Mouse (Mus musculus): ENCODE data around the gene Tmod2. TPM values are rescaled to one million over a fixed set of nuclear protein-coding genes. Genes with fewer than 3 reads are reported as not detected.
"Not testable (repeated sequence)": the region's sequence is repeated elsewhere in the genome, so short reads cannot be mapped to it uniquely, and the experiment has no call there.

Tmod2 gene
- 3.6 and 8.0 TPM in 2 replicates for polyA plus RNA-seq (2011; ENCODE audit: insufficient read length, low read depth, missing spikeins)

DNA sequence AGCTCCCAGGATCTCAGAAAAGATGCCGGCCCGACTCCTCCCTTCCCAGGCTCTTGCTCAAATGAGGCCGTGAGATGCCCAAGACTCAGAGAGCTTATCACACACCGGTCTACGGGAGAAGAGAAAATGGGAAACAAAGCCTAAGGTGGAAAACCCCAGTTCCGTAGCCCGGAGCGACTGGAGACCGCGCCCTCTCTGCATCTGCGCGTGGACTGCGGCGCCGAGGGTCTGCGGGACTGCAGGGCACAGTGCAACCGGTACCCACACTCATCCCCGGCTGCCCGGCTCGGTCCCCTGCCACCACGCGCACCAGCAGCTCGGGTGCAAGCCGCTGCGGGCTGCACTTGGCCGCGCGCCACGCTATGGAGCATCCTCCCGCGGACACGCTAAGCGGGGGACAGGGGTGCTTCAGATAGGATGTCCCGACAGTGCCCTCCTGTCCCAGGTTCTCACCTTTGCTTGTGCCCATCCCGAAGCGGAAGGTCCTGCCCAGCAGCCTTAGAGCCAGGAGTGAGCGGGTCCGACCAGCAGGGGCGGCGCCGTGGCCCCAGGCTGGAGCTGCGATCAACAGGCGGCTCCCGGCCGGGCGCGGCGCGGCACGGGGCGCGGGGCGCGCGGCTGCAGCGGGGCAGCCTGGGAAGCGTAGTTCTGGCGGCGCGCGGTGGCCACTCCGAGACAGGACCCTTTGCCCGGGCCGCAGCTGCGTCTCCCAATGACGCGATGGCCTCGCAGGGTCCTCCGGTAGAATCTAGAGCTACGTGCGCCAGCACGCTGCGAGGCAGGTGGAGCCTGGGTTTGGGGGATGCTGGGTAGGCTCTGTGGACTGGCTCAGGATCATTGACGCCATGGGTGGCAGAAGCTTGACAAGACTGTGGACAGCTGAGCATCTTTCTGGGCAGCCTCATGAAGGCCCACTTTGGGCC is at the start of gene Tmod2:
Tmod2 (minus strand) TSS at position 755 of the 923 bp plus-strand sequence.
- no peaks in the 10 kb centered on the region for H3K4me1 ChIP-seq (ENCODE audit: control insufficient read depth, insufficient read depth, low read length)
- peak within 1 kb of the TSS; percentile 54 for H3K4me3 ChIP-seq (ENCODE audit: insufficient read depth, low read length)
- no peak within 1 kb of the TSS for H3K27ac ChIP-seq (ENCODE audit: insufficient read depth, low read length)
- TF ChIP-seq CTCF (IDR thresholded peaks at IDR 0.05; ENCODE audit: borderline replicate concordance, insufficient read depth, low read length) (no peak), POLR2A (IDR thresholded peaks at IDR 0.05; ENCODE audit: low read depth, low read length) (peak; percentile 36; the same call in 1 of the 2 replicates)

DNA sequence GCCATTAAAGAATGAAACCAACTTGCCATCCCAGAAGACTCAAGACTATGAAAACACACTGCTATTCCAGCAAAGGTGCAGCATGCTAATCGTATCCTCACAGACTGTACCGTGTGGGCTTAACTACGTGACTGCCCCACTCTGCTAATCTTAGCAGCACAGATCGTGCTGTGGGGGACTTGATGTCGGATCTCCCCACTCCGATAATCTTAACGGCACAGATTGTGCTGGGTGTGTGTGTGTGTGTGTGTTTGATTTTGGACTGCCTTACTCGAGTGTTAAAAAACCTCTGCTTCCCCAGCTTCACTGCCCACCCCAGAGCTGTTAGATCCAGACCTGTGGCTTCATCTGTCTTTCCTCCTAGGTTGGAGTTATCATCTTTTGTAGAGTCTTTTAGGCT is 49.8 kb upstream of the Tmod2 start:
- Histone ChIP-seq H3K4me1 (ENCODE audit: control insufficient read depth, insufficient read depth, low read length) (no peaks in the 10 kb centered on the region), H3K27ac (ENCODE audit: insufficient read depth, low read length) (no peak overlapping the region), H3K4me3 (ENCODE audit: insufficient read depth, low read length) (no peak overlapping the region)
- TF ChIP-seq CTCF (IDR thresholded peaks at IDR 0.05; ENCODE audit: borderline replicate concordance, insufficient read depth, low read length) (no peak), POLR2A (IDR thresholded peaks at IDR 0.05; ENCODE audit: low read depth, low read length) (no peak)

DNA sequence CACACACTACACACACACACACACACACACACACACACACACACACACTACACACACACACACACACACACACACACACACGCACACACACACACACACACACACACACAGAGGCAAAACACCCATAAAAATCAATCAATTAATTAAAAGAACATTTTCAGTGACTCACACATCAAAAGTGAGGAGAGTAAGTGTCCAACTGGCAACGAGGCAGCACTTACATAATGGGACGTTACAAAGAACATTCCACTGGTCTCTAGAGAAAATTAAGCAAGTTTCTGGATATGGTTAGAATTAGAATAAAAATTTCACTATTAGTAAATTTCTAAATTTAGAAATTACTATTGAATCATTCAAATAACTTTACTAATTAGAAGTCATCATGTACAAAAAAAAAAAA is 45.3 kb upstream of the Tmod2 start:
- H3K27ac ChIP-seq (ENCODE audit: insufficient read depth, low read length); H3K4me3 ChIP-seq (ENCODE audit: insufficient read depth, low read length); H3K4me1 ChIP-seq (ENCODE audit: control insufficient read depth, insufficient read depth, low read length): not testable (repeated sequence)

DNA sequence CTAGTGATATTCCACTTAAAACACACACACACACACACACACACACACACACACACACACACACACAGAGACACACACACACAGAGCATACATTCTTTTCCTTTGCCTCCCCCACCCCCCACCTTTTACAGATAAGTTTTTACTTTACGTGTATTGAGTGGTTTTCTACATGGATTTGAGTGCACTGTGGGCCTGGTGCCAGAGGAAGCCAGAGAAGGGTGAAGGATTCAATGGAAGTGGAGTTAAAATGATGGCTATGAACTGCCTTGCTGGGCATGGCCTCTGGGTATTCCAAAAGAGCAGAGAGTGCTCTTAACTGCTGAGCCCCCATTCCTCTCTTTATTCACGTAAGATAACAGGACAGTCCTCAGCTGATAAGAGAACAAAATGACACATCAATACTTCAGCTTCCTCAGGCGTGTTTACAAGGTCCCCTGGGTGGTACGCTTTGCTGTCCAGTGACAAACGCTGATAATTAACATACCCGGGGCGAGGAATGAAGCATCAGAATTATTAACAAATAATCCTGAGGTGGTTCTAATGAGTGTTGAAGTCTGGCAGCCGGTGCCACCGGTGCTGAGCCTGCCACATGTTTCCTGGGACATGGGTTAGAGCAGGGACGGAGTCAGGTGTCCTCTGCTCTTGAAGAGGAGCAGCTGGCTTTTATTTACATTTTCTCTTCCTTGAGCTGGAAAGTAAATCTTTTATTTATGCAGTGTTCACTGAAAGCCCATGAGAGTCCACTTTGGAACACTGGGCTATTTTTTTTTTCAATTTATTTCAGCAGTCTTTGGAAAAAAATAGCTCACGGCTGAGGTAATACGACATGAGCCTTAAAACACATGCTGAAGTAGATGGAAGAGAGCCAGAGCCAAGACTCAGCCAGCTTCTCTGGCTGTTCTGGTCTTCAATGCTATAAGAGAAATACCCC is 43.1 kb upstream of the Tmod2 start:
- no peak overlapping the region for H3K27ac ChIP-seq (ENCODE audit: insufficient read depth, low read length)
- no peak for TF ChIP-seq CTCF (IDR thresholded peaks at IDR 0.05; ENCODE audit: borderline replicate concordance, insufficient read depth, low read length)
- TF ChIP-seq POLR2A (IDR thresholded peaks at IDR 0.05; ENCODE audit: low read depth, low read length) = no peak
- H3K4me1 ChIP-seq (ENCODE audit: control insufficient read depth, insufficient read depth, low read length) = peaks cover 5% of the 10 kb centered on the region; the same call in 1 of the 2 replicates
- no peak overlapping the region for H3K4me3 ChIP-seq (ENCODE audit: insufficient read depth, low read length)

DNA sequence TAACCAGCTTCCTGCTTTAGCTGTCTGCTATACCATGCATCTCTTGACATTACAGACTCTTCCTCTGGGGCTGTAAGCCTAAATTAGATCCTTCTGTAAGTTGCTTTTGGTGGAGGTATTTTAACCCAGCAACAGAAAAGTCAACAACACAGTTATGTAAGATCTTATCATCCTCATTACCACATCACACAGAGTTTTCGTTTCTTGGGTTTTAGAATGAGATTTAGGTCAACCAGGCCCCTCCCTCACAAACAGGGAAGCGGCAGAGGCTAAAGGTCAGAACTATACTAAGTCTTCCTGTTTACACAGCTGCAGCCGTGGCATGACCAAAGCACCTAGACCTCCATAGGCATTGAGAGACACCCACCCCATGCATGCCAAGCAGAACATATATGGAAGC is 34.3 kb upstream of the Tmod2 start:
- TF ChIP-seq CTCF (IDR thresholded peaks at IDR 0.05; ENCODE audit: borderline replicate concordance, insufficient read depth, low read length) (no peak), POLR2A (IDR thresholded peaks at IDR 0.05; ENCODE audit: low read depth, low read length) (no peak)
- no peak overlapping the region for H3K4me3 ChIP-seq (ENCODE audit: insufficient read depth, low read length)
- H3K27ac ChIP-seq (ENCODE audit: insufficient read depth, low read length) = no peak overlapping the region
- no peaks in the 10 kb centered on the region for H3K4me1 ChIP-seq (ENCODE audit: control insufficient read depth, insufficient read depth, low read length)

DNA sequence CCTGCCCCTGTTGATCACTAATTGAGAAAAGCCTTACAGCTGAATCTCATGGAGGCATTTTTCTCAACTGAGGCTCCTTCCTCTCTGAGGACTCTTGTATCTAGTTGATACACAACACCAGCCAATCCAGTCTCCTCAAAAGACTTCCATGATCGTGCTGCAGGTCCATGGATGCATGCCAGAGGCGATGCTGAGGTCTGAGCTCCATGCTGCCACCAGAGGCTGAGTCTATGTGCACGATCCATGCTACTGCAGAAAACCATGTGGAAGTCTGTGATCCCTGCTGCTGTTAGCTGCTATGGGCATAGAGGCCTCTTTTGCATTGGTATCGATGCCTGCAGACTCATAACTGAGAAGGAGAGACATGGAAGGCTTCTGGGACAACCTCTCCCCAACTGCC is 23.1 kb upstream of the Tmod2 start:
- H3K27ac ChIP-seq (ENCODE audit: insufficient read depth, low read length) = no peak overlapping the region
- H3K4me3 ChIP-seq (ENCODE audit: insufficient read depth, low read length) = no peak overlapping the region
- 0 out of 2 replicates have a peak, but pooled peaks cover 2% of the 10 kb centered on the region for H3K4me1 ChIP-seq (ENCODE audit: control insufficient read depth, insufficient read depth, low read length)
- no peak for TF ChIP-seq POLR2A (IDR thresholded peaks at IDR 0.05; ENCODE audit: low read depth, low read length)

DNA sequence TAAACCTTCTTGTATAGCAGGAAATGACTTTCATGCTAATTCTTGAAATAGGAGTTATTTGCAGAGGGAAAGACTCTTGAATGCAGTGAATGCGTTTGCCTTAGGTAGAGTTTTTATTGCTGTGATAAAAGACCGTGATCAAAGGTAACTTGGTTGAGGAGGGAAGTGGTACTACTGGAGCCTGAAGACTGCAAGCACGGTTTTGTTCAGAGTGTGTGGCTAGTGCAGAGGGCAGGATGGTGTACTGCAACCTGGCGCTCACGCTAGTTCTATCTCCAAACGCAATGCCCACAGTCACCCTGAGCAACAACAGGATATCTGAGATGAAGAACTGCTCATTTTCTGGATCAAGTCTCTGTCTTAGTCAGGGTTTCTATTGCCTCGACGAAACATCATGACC is 22.5 kb upstream of the Tmod2 start:
- Histone ChIP-seq H3K27ac (ENCODE audit: insufficient read depth, low read length) (no peak overlapping the region), H3K4me3 (ENCODE audit: insufficient read depth, low read length) (no peak overlapping the region), H3K4me1 (ENCODE audit: control insufficient read depth, insufficient read depth, low read length) (0 out of 2 replicates have a peak, but pooled peaks cover 2% of the 10 kb centered on the region)
- TF ChIP-seq CTCF (IDR thresholded peaks at IDR 0.05; ENCODE audit: borderline replicate concordance, insufficient read depth, low read length) = no peak
- no peak for TF ChIP-seq POLR2A (IDR thresholded peaks at IDR 0.05; ENCODE audit: low read depth, low read length)

DNA sequence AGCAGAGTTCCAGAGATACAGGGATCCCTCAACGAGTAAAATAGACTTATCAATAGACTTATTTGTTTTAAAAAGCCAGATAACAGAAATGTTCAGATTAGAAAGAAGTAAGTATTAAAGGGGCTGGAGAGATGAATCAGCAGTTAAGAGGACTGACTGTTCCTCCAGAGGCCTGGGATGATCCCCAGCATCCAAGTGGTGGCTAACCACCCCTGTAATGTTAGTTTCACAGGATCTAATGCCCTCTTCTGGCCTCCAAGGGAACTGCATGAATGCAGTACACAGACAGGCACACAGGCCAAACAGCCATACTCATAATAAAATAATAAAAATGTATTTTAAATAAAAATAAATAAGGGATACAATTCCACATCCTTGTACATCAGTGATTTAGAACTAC is 21.8 kb upstream of the Tmod2 start:
- H3K4me1 ChIP-seq (ENCODE audit: control insufficient read depth, insufficient read depth, low read length) = 0 out of 2 replicates have a peak, but pooled peaks cover 2% of the 10 kb centered on the region
- TF ChIP-seq CTCF (IDR thresholded peaks at IDR 0.05; ENCODE audit: borderline replicate concordance, insufficient read depth, low read length) (no peak), POLR2A (IDR thresholded peaks at IDR 0.05; ENCODE audit: low read depth, low read length) (no peak)
- H3K27ac ChIP-seq (ENCODE audit: insufficient read depth, low read length) = no peak overlapping the region
- H3K4me3 ChIP-seq (ENCODE audit: insufficient read depth, low read length) = no peak overlapping the region

DNA sequence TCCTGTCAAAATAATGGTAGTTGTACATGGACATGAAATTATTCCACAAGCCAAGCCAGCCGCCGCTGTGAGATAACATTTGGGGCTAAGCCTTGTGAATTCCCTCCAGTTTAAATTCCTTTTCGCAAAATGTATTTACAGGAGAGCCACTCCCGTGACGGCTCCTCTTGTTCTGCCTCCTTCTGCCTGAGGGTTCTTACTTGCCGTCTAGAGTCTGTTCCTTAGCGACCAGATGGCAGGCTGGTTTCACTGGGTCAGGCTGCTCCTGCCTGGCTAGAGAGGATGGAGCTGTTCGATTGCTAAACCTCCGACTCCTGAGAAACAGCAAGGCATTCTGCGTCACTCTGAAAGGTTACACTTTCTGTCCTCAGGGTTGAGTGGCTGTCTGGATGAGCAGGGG is 21.0 kb upstream of the Tmod2 start:
- Histone ChIP-seq H3K4me3 (ENCODE audit: insufficient read depth, low read length) (no peak overlapping the region), H3K27ac (ENCODE audit: insufficient read depth, low read length) (no peak overlapping the region), H3K4me1 (ENCODE audit: control insufficient read depth, insufficient read depth, low read length) (0 out of 2 replicates have a peak, but pooled peaks cover 2% of the 10 kb centered on the region)
- TF ChIP-seq CTCF (IDR thresholded peaks at IDR 0.05; ENCODE audit: borderline replicate concordance, insufficient read depth, low read length) (no peak), POLR2A (IDR thresholded peaks at IDR 0.05; ENCODE audit: low read depth, low read length) (no peak)
